Mouse (Mus musculus): Measurements from ENCODE around the gene Adam17. TPM values are rescaled to one million over a fixed set of nuclear protein-coding genes. Genes with fewer than 3 reads are reported as not detected.

Adam17 gene
- polyA plus RNA-seq (2015; fragmentation: Nextera tagmentation; extraction: Ambion mirVana), result 20.1 and 21.1 TPM in 2 replicates

GRCm38 (mm10) chr12:21373100-21373819, at the start of gene Adam17:
Gene Adam17, minus strand, starts transcription at chr12:21373632.

GRCm38 (mm10) chr12:21417100-21418070, 44.0 kb upstream of the Adam17 start, which contains the start of gene Ywhaq:
Gene Ywhaq, minus strand, starts transcription at chr12:21417637.

GRCm38 (mm10) chr12:21315923-21316868, 57.2 kb downstream of the Adam17 start, which contains the start of gene Iah1:
Gene Iah1, plus strand, starts transcription at chr12:21316389.

GRCm38 (mm10) chr12:21286243-21286622, 87.2 kb downstream of the Adam17 start, which contains the start of gene Itgb1bp1:
Gene Itgb1bp1, minus strand, starts transcription at chr12:21286284.

GRCm38 (mm10) chr12:21284761-21285441, 88.5 kb downstream of the Adam17 start, which contains the start of gene Cpsf3:
Gene Cpsf3, plus strand, starts transcription at chr12:21285391.

Other genes with a start within 250 kb of the Adam17 start
- 45.7 and 48.5 TPM in 2 replicates for gene Cpsf3, start 88.2 kb downstream of the Adam17 start, polyA plus RNA-seq (2015; fragmentation: Nextera tagmentation; extraction: Ambion mirVana)
- 29.2 and 32.6 TPM in 2 replicates for gene Itgb1bp1, start 87.3 kb downstream of the Adam17 start, polyA plus RNA-seq (2015; fragmentation: Nextera tagmentation; extraction: Ambion mirVana)
- 28.1 and 32.7 TPM in 2 replicates for gene Iah1, start 57.2 kb downstream of the Adam17 start, polyA plus RNA-seq (2015; fragmentation: Nextera tagmentation; extraction: Ambion mirVana)
- gene Ywhaq, start 44.0 kb upstream of the Adam17 start, polyA plus RNA-seq (2015; fragmentation: Nextera tagmentation; extraction: Ambion mirVana), result 190 and 199 TPM in 2 replicates